Mouse (Mus musculus) hindbrain, postnatal 0 days (tissue): ENCODE measurements around the gene Slc38a4. TPM values are rescaled to one million over a fixed set of nuclear protein-coding genes. Genes with fewer than 3 reads are reported as not detected.

ENCODE experiments used
- ATAC-seq: fragments of 200-750 bp; cut with Nextera tagmentation; 2 replicates; pipeline ENCODE4 v1.8.0; 2017; ENCODE audit warnings: mild to moderate bottlenecking, moderate TSS enrichment, moderate library complexity
- DNase-seq: peaks from one replicate; pipeline ENCODE4 v3.0.0-alpha.2; 2015; ENCODE audit warnings: low spot score
- H3K27ac ChIP-seq: fragments of 300-500 bp; sonication (generic); 2 replicates; pipeline ENCODE4 v1.5.1; 2014; ENCODE audit warnings: mild to moderate bottlenecking
- H3K27me3 ChIP-seq: fragments of 300-500 bp; sonication (generic); 2 replicates; pipeline ENCODE4 v1.6.1; 2014; ENCODE audit warnings: low read length, mixed read lengths; ENCODE audit not compliant: insufficient read depth
- H3K36me3 ChIP-seq: fragments of 300-500 bp; sonication (generic); 2 replicates; pipeline ENCODE4 v1.6.1; 2014; ENCODE audit warnings: low read length, mixed read lengths; ENCODE audit not compliant: insufficient read depth
- H3K4me1 ChIP-seq: fragments of 300-500 bp; sonication (generic); 2 replicates; pipeline ENCODE4 v1.6.1; 2014; ENCODE audit warnings: antibody characterized with exemption, low read length, mixed read lengths; ENCODE audit not compliant: insufficient read depth
- H3K4me2 ChIP-seq: fragments of 300-500 bp; sonication (generic); 2 replicates; pipeline ENCODE4 v1.6.1; 2014; ENCODE audit warnings: low read depth, mild to moderate bottlenecking, low read length, moderate library complexity, mixed read lengths
- H3K4me3 ChIP-seq: fragments of 300-500 bp; sonication (generic); 2 replicates; pipeline ENCODE4 v1.5.1; 2014; ENCODE audit warnings: low read length
- H3K9ac ChIP-seq: fragments of 300-500 bp; sonication (generic); replicated peaks from 2 replicates; pipeline ENCODE4 v1.6.1; 2014; ENCODE audit warnings: mild to moderate bottlenecking, low read length, moderate library complexity, mixed read lengths
- H3K9me3 ChIP-seq: fragments of 300-500 bp; sonication (generic); 2 replicates; pipeline ENCODE4 v1.6.1; 2016; ENCODE audit warnings: low read length, mixed read lengths
- CTCF ChIP-seq: IDR thresholded peaks from 2 replicates; pipeline ENCODE4 v1.5.1; 2016; ENCODE audit warnings: antibody characterized with exemption, control low read depth, low read depth
- WGBS: fragments of 180-500 bp; shearing (Covaris S2); extraction: QIAGEN DNeasy Blood & Tissue Kit; methylation state at CpG from one replicate; pipeline ENCODE4 v1.1.7; 2014; 5-methylcytosine and 5-hydroxymethylcytosine counted together
- polyA plus RNA-seq: library from polyadenylated mRNA; unstranded; fragments of >200 nt; fragmentation: Nextera tagmentation; extraction: Ambion mirVana; gene quantifications from 2 replicates; pipeline ENCODE4 v1.2.1, GENCODE M21; 2015
- total RNA-seq: library from RNA; depleted of rRNA; stranded (reverse); fragments of >200 nt; gene quantifications from 2 replicates; pipeline ENCODE4 v1.2.3, GENCODE M21; 2014

Gene Slc38a4
- total and polyA plus RNA-seq, 2 experiments from 2014 or later: 3.1 to 3.5 TPM

DNA sequence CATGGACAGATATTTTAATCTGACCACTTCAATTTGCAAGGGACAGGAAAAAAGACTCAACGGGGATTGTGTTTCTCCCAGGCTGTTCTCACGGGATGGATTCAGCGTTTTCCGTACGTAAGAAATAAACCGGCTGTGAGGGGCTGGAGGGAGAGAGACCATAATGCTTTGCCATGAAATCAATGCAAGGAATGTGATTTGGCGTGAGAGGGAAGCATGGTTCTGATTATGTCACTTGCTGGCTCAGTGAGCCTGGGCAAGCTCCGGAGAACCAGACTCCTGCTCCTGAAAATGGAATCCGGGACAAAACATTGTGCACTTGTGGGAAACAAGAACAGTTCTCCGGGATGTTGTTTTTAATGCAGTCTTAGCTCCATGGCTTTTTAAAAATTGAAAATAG lies 92.0 kb downstream of the Slc38a4 start:
- no peak overlapping the region for H3K4me2 ChIP-seq
- no peak for ATAC-seq
- H3K27me3 ChIP-seq: no peaks in the 10 kb centered on the region
- no peak for DNase-seq
- H3K4me3 ChIP-seq: no peak overlapping the region
- H3K4me1 ChIP-seq: no peaks in the 10 kb centered on the region
- no peak overlapping the region for H3K27ac ChIP-seq
- TF ChIP-seq CTCF: no peak
- no peaks in the 10 kb centered on the region for H3K36me3 ChIP-seq
- no peaks in the 10 kb centered on the region for H3K9me3 ChIP-seq
- H3K9ac ChIP-seq: no peak overlapping the region
- 66% methylated on average over 10 of the region's 10 CpGs for WGBS

DNA sequence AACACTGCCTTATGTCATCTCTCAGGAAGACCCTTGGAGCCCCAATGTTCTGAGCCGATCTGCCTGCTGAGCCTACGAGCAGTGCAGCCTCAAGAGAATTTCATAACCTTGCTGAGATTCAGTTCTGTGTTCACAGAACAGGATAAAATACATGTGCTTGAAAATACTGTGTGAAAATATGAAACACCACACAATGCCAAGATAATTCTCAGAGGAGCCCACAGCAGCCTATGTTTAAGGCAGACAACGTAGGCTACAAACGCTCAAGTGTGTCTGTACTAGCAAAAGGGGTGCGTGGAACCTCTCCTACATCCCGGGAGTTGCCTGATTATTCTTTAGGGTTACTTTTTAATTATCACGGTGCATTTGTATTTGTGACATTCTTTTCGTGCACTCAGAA lies 92.4 kb downstream of the Slc38a4 start:
- no peak overlapping the region for H3K27ac ChIP-seq
- ATAC-seq: no peak

DNA sequence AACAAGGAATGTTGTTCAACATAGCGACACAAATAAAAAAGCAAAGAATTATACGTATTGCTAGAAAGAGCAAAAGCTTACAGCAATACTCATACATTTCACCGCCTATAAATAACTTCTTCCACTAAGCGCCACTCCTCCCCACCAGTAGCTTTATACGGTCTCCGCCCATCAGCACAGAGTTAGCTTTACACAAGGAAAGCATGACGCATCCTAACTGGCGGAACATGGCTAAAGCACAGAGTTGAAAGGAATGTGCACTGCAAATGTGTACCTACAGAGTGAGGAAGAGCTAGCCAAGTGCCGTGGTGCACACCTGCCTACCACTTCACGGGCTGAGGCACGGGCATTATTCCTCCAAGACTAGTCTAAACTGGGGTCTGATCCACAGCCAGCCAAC lies 95.4 kb downstream of the Slc38a4 start:
- 95% methylated on average over 11 of the region's 11 CpGs for WGBS
- H3K9me3 ChIP-seq: no peaks in the 10 kb centered on the region
- no peaks in the 10 kb centered on the region for H3K36me3 ChIP-seq
- H3K27me3 ChIP-seq: no peaks in the 10 kb centered on the region
- H3K9ac ChIP-seq: no peak overlapping the region
- H3K4me1 ChIP-seq: no peaks in the 10 kb centered on the region
- DNase-seq (no peak), ATAC-seq (no peak)
- no peak for TF ChIP-seq CTCF
- no peak overlapping the region for H3K4me3 ChIP-seq
- no peak overlapping the region for H3K4me2 ChIP-seq
- H3K27ac ChIP-seq: no peak overlapping the region

More for the DNA sequence above, 92.4 kb downstream of the Slc38a4 start:
- no peaks in the 10 kb centered on the region for H3K36me3 ChIP-seq
- no peak for TF ChIP-seq CTCF
- H3K27me3 ChIP-seq: no peaks in the 10 kb centered on the region
- H3K9me3 ChIP-seq: no peaks in the 10 kb centered on the region
- DNase-seq: no peak
- WGBS: 75% methylated on average over 8 of the region's 8 CpGs
- no peaks in the 10 kb centered on the region for H3K4me1 ChIP-seq
- no peak overlapping the region for H3K4me3 ChIP-seq
- H3K9ac ChIP-seq: no peak overlapping the region
- H3K4me2 ChIP-seq: no peak overlapping the region

DNA sequence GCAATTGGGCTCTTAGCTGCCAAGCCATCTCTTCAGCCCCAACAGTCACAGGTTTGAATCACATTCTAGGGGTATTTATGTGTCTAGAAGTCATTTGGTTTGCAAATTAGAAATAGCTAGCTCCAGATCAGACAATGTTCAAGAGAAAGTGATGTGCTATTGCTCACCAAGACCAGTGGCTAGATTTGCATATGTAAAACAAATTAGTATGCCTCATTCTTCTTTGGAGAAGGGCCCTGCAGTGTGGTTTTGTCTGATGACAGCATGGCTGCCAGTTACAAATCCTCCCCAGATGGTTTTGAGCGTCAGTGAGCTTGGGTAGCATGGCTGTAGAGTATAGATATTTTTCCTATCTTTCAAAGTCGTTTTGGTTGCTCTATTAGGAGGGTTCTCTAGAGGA lies 96.5 kb downstream of the Slc38a4 start:
- no peaks in the 10 kb centered on the region for H3K9me3 ChIP-seq
- no peak overlapping the region for H3K27ac ChIP-seq
- H3K4me2 ChIP-seq: no peak overlapping the region
- no peak overlapping the region for H3K9ac ChIP-seq
- WGBS: 18% methylated on average over 2 of the region's 2 CpGs
- H3K4me1 ChIP-seq: no peaks in the 10 kb centered on the region
- no peak for DNase-seq
- H3K4me3 ChIP-seq: no peak overlapping the region
- TF ChIP-seq CTCF: no peak
- H3K36me3 ChIP-seq: no peaks in the 10 kb centered on the region
- ATAC-seq: no peak
- no peaks in the 10 kb centered on the region for H3K27me3 ChIP-seq

DNA sequence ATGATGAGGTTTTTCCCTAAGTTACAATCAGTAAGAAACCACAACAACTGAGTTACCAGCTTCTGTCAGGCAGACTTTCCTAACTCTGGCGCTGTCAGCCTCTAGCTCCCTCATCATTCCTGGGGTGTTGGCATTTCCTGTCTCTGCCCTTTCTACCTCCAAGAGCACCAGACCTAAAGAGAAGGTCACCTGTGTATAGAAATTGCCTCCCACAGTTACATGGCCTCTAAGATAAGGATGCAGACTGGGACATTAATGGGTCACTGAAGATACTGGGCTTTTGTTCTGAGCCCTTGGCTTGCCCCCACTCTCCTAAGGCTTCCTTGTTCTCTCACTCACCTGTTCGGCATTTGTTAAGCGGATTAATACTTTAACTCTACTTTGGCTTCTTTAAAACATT lies 99.1 kb downstream of the Slc38a4 start:
- TF ChIP-seq CTCF: no peak
- H3K9me3 ChIP-seq: no peaks in the 10 kb centered on the region
- no peak overlapping the region for H3K4me2 ChIP-seq
- H3K9ac ChIP-seq: no peak overlapping the region
- no peaks in the 10 kb centered on the region for H3K4me1 ChIP-seq
- WGBS: 83% methylated on average over 3 of the region's 3 CpGs
- H3K27ac ChIP-seq: no peak overlapping the region
- H3K36me3 ChIP-seq: no peaks in the 10 kb centered on the region
- DNase-seq: no peak
- no peak for ATAC-seq
- H3K4me3 ChIP-seq: no peak overlapping the region
- H3K27me3 ChIP-seq: no peaks in the 10 kb centered on the region

DNA sequence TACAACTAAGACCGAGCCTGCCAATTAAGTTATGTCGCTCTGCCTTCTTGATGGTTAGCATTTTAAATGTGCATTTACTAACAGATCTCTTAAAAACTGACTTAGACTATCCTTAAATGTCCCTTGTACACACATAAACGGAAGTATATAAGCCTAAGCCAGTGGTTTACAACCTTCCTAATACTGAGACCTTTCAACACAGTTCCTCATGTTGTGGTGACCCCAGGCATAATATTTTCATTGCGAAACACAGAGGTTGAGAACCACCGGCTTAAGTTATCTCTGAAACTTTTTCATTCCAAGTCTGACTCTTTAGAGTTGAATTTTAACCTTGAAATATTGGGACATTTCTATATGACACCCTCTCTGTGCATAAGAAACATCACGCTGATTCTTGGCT lies 101.4 kb downstream of the Slc38a4 start:
- H3K9me3 ChIP-seq: no peaks in the 10 kb centered on the region
- TF ChIP-seq CTCF: no peak
- H3K9ac ChIP-seq: 0 out of 2 replicates have a peak overlapping the region, but pooled peaks have one; percentile 56
- no peak overlapping the region for H3K27ac ChIP-seq
- DNase-seq: no peak
- no peak for ATAC-seq
- no peaks in the 10 kb centered on the region for H3K4me1 ChIP-seq
- no peaks in the 10 kb centered on the region for H3K36me3 ChIP-seq
- H3K4me2 ChIP-seq: peak overlapping the region; percentile 58; the same call in 1 of the 2 replicates
- no peaks in the 10 kb centered on the region for H3K27me3 ChIP-seq
- no peak overlapping the region for H3K4me3 ChIP-seq
- 92% methylated on average over 6 of the region's 6 CpGs for WGBS

DNA sequence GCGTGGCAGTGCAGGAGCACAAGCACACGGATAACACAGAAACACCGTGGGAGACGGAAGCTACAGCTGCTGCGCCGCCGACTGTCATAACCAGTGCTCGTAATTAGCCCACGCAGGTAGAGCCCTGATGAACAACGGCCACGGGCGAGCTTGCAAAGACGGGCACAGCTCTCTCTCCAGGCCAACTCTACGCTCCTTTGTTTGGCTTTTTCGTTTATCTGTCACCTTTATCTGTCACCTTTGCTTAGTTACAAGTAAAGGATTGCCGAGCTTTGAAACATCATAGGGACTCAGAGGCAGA lies 101.9 kb downstream of the Slc38a4 start:
- no peak for TF ChIP-seq CTCF
- Histone ChIP-seq H3K9ac (peak overlapping the region; percentile 56), H3K4me3 (peak overlapping the region; percentile 34), H3K4me1 (no peaks in the 10 kb centered on the region), H3K36me3 (no peaks in the 10 kb centered on the region), H3K9me3 (no peaks in the 10 kb centered on the region), H3K4me2 (peak overlapping the region; percentile 58), H3K27ac (peak overlapping the region; percentile 76), H3K27me3 (no peaks in the 10 kb centered on the region)
- DNase-seq (peak; percentile 42), ATAC-seq (peak; percentile 45; the same call in 1 of the 2 replicates)
- WGBS: 52% methylated on average over 16 of the region's 16 CpGs
